Mouse (Mus musculus): ENCODE measurements around the gene Gas7.

- no peak for TF ChIP-seq CTCF (IDR thresholded peaks at IDR 0.05; ENCODE audit: extremely low read depth, insufficient read depth, low read length)
- TF ChIP-seq POLR2A (IDR thresholded peaks at IDR 0.05; ENCODE audit: extremely low read depth, insufficient read depth, low read length): no peak
Observed at GRCm38 (mm10) chr11:67628522-67628921, 173.3 kb downstream of the Gas7 start.
